Mouse (Mus musculus): ENCODE measurements around the gene Hif3a. TPM values are rescaled to one million over a fixed set of nuclear protein-coding genes. Genes with fewer than 3 reads are reported as not detected.

Gene Hif3a
- polyA plus RNA-seq, 1 experiment, result 8.9 TPM

GRCm38 (mm10) chr7:17007300-17007699 is 54.9 kb downstream of the Hif3a start:
- Histone ChIP-seq H3K36me3 (ENCODE audit: control insufficient read depth, insufficient read depth, low read length) (peaks cover 40% of the 10 kb centered on the region), H3K4me1 (replicated peaks; ENCODE audit: control insufficient read depth, insufficient read depth, low read length) (peaks cover 15% of the 10 kb centered on the region), H3K27ac (ENCODE audit: control insufficient read depth, insufficient read depth, low read length) (no peak overlapping the region)

GRCm38 (mm10) chr7:17004716-17005115 is 57.5 kb downstream of the Hif3a start:
- Histone ChIP-seq H3K27me3 (ENCODE audit: control insufficient read depth, insufficient read depth, low read length) (no peaks in the 10 kb centered on the region), H3K4me1 (replicated peaks; ENCODE audit: control insufficient read depth, insufficient read depth, low read length) (peaks cover 8% of the 10 kb centered on the region), H3K36me3 (ENCODE audit: control insufficient read depth, insufficient read depth, low read length) (peaks cover 29% of the 10 kb centered on the region), H3K4me3 (ENCODE audit: control insufficient read depth, insufficient read depth, low read length) (no peak overlapping the region), H3K27ac (ENCODE audit: control insufficient read depth, insufficient read depth, low read length) (no peak overlapping the region)
- no peak for DNase-seq
- no peak for TF ChIP-seq CTCF (IDR thresholded peaks at IDR 0.05; ENCODE audit: borderline replicate concordance, control insufficient read depth, extremely low read depth, insufficient read depth, low read length, poor library complexity)
- TF ChIP-seq POLR2A (IDR thresholded peaks at IDR 0.05; ENCODE audit: control insufficient read depth, extremely low read depth, insufficient read depth, low read length, poor library complexity), result no peak
- WGBS, result 93% methylated on average over 7 of the region's 7 CpGs

More at GRCm38 (mm10) chr7:17007300-17007699, 54.9 kb downstream of the Hif3a start:
- Histone ChIP-seq H3K27me3 (ENCODE audit: control insufficient read depth, insufficient read depth, low read length) (no peaks in the 10 kb centered on the region), H3K4me3 (ENCODE audit: control insufficient read depth, insufficient read depth, low read length) (no peak overlapping the region)
- peak; percentile 48 for DNase-seq
- peak; percentile 90 for TF ChIP-seq CTCF (IDR thresholded peaks at IDR 0.05; ENCODE audit: borderline replicate concordance, control insufficient read depth, extremely low read depth, insufficient read depth, low read length, poor library complexity)
- no peak for TF ChIP-seq POLR2A (IDR thresholded peaks at IDR 0.05; ENCODE audit: control insufficient read depth, extremely low read depth, insufficient read depth, low read length, poor library complexity)
- 43% methylated on average over 4 of the region's 4 CpGs for WGBS

- 73% methylated on average over 7 of the region's 7 CpGs for WGBS
- no peaks in the 10 kb centered on the region for H3K4me1 ChIP-seq (replicated peaks; ENCODE audit: control insufficient read depth, insufficient read depth, low read length)
- peaks cover 23% of the 10 kb centered on the region for H3K36me3 ChIP-seq (ENCODE audit: control insufficient read depth, insufficient read depth, low read length)
- H3K4me3 ChIP-seq (ENCODE audit: control insufficient read depth, insufficient read depth, low read length), result no peak overlapping the region
- no peaks in the 10 kb centered on the region for H3K27me3 ChIP-seq (ENCODE audit: control insufficient read depth, insufficient read depth, low read length)
- no peak for DNase-seq
- no peak overlapping the region for H3K27ac ChIP-seq (ENCODE audit: control insufficient read depth, insufficient read depth, low read length)
- TF ChIP-seq CTCF (IDR thresholded peaks at IDR 0.05; ENCODE audit: borderline replicate concordance, control insufficient read depth, extremely low read depth, insufficient read depth, low read length, poor library complexity), result no peak
- no peak for TF ChIP-seq POLR2A (IDR thresholded peaks at IDR 0.05; ENCODE audit: control insufficient read depth, extremely low read depth, insufficient read depth, low read length, poor library complexity)
Measured at GRCm38 (mm10) chr7:17003230-17003960, 58.8 kb downstream of the Hif3a start.

- Histone ChIP-seq H3K36me3 (ENCODE audit: control insufficient read depth, insufficient read depth, low read length) (peaks cover 18% of the 10 kb centered on the region), H3K4me3 (ENCODE audit: control insufficient read depth, insufficient read depth, low read length) (no peak overlapping the region), H3K27me3 (ENCODE audit: control insufficient read depth, insufficient read depth, low read length) (no peaks in the 10 kb centered on the region), H3K27ac (ENCODE audit: control insufficient read depth, insufficient read depth, low read length) (no peak overlapping the region), H3K4me1 (replicated peaks; ENCODE audit: control insufficient read depth, insufficient read depth, low read length) (no peaks in the 10 kb centered on the region)
- TF ChIP-seq POLR2A (IDR thresholded peaks at IDR 0.05; ENCODE audit: control insufficient read depth, extremely low read depth, insufficient read depth, low read length, poor library complexity) (0 out of 2 replicates have a peak, but pooled peaks have one; percentile 11), CTCF (IDR thresholded peaks at IDR 0.05; ENCODE audit: borderline replicate concordance, control insufficient read depth, extremely low read depth, insufficient read depth, low read length, poor library complexity) (peak; percentile 94)
- WGBS, result 26% methylated on average over 7 of the region's 7 CpGs
- peak; percentile 86 for DNase-seq
Measured at GRCm38 (mm10) chr7:17002375-17003195, 59.6 kb downstream of the Hif3a start.

GRCm38 (mm10) chr7:16999650-17000049 is 62.6 kb downstream of the Hif3a start:
- no peak overlapping the region for H3K27ac ChIP-seq (ENCODE audit: control insufficient read depth, insufficient read depth, low read length)
- H3K27me3 ChIP-seq (ENCODE audit: control insufficient read depth, insufficient read depth, low read length), result no peaks in the 10 kb centered on the region; the same call in 1 of the 2 replicates
- H3K4me3 ChIP-seq (ENCODE audit: control insufficient read depth, insufficient read depth, low read length), result no peak overlapping the region
- TF ChIP-seq POLR2A (IDR thresholded peaks at IDR 0.05; ENCODE audit: control insufficient read depth, extremely low read depth, insufficient read depth, low read length, poor library complexity), result no peak
- TF ChIP-seq CTCF (IDR thresholded peaks at IDR 0.05; ENCODE audit: borderline replicate concordance, control insufficient read depth, extremely low read depth, insufficient read depth, low read length, poor library complexity), result peak; percentile 98
- DNase-seq, result peak; percentile 87
- H3K36me3 ChIP-seq (ENCODE audit: control insufficient read depth, insufficient read depth, low read length), result 0 out of 2 replicates have a peak, but pooled peaks cover 1% of the 10 kb centered on the region
- peaks cover 4% of the 10 kb centered on the region; the same call in 1 of the 2 replicates for H3K4me1 ChIP-seq (replicated peaks; ENCODE audit: control insufficient read depth, insufficient read depth, low read length)
- 41% methylated on average over 4 of the region's 4 CpGs for WGBS

- Histone ChIP-seq H3K4me1 (replicated peaks; ENCODE audit: control insufficient read depth, insufficient read depth, low read length) (peaks cover 4% of the 10 kb centered on the region; the same call in 1 of the 2 replicates), H3K4me3 (ENCODE audit: control insufficient read depth, insufficient read depth, low read length) (no peak overlapping the region), H3K27ac (ENCODE audit: control insufficient read depth, insufficient read depth, low read length) (no peak overlapping the region), H3K27me3 (ENCODE audit: control insufficient read depth, insufficient read depth, low read length) (no peaks in the 10 kb centered on the region; the same call in 1 of the 2 replicates), H3K36me3 (ENCODE audit: control insufficient read depth, insufficient read depth, low read length) (no peaks in the 10 kb centered on the region)
- TF ChIP-seq POLR2A (IDR thresholded peaks at IDR 0.05; ENCODE audit: control insufficient read depth, extremely low read depth, insufficient read depth, low read length, poor library complexity) (no peak), CTCF (IDR thresholded peaks at IDR 0.05; ENCODE audit: borderline replicate concordance, control insufficient read depth, extremely low read depth, insufficient read depth, low read length, poor library complexity) (no peak)
- no peak for DNase-seq
- 86% methylated on average over 4 of the region's 4 CpGs for WGBS
Measured at GRCm38 (mm10) chr7:16999233-16999632, 63.0 kb downstream of the Hif3a start.
